Mouse (Mus musculus): ENCODE measurements around the gene Apobec4. TPM values are rescaled to one million over a fixed set of nuclear protein-coding genes. Genes with fewer than 3 reads are reported as not detected.
A peak's percentile ranks its signal among the peaks of the same experiment; 100 is the strongest.

The Apobec4 gene
- polyA plus RNA-seq, 1 experiment, result not detected

- 7% methylated on average over 9 of the region's 9 CpGs for WGBS
- H3K4me1 ChIP-seq (ENCODE audit: control insufficient read depth, insufficient read depth, low read length), result peaks cover 3% of the 10 kb centered on the region; the same call in 1 of the 2 replicates
- H3K27ac ChIP-seq (ENCODE audit: control insufficient read depth, insufficient read depth, low read depth, low read length, poor library complexity), result peak overlapping the region; percentile 72
- H3K4me3 ChIP-seq (replicated peaks; ENCODE audit: control insufficient read depth, low read depth, low read length), result no peak overlapping the region
- TF ChIP-seq CTCF (IDR thresholded peaks at IDR 0.05; ENCODE audit: control insufficient read depth, insufficient read depth, low read length) (no peak), POLR2A (IDR thresholded peaks at IDR 0.05; ENCODE audit: borderline replicate concordance, control insufficient read depth, low read depth, low read length) (no peak)
Measured at GRCm38 (mm10) chr1:152798125-152798524, 47.8 kb downstream of the Apobec4 start.

DNA sequence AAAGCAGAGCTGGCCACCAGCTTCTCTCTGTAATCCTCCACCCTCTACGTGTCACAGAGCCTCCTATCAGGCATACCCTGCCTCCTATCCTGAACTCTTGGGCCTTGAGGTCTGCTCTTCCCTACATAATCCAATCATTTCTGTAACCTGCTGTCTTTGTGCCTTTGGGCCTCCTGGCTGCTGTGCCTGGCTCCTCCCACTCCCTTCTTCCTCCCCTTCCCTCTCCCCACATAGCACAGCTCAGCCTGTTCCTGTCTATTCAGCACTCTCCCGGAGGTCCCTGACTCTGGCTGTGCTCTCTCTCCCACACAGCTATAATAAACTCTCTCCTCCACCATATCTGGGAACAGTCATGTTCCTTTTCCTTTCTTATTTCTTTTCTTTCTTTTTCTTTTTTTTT is 49.5 kb downstream of the Apobec4 start, which contains the start of gene Ncf2:
Ncf2 (plus strand) TSS at position 298 of the 400 bp plus-strand sequence.
- Histone ChIP-seq H3K4me3 (replicated peaks; ENCODE audit: control insufficient read depth, low read depth, low read length) (no peak within 1 kb of the TSS), H3K27ac (ENCODE audit: control insufficient read depth, insufficient read depth, low read depth, low read length, poor library complexity) (no peak within 1 kb of the TSS), H3K4me1 (ENCODE audit: control insufficient read depth, insufficient read depth, low read length) (peaks cover 5% of the 10 kb centered on the region; the same call in 1 of the 2 replicates)
- 35% methylated on average over 2 of the region's 2 CpGs for WGBS
- TF ChIP-seq POLR2A (IDR thresholded peaks at IDR 0.05; ENCODE audit: borderline replicate concordance, control insufficient read depth, low read depth, low read length) (no peak), CTCF (IDR thresholded peaks at IDR 0.05; ENCODE audit: control insufficient read depth, insufficient read depth, low read length) (no peak)

DNA sequence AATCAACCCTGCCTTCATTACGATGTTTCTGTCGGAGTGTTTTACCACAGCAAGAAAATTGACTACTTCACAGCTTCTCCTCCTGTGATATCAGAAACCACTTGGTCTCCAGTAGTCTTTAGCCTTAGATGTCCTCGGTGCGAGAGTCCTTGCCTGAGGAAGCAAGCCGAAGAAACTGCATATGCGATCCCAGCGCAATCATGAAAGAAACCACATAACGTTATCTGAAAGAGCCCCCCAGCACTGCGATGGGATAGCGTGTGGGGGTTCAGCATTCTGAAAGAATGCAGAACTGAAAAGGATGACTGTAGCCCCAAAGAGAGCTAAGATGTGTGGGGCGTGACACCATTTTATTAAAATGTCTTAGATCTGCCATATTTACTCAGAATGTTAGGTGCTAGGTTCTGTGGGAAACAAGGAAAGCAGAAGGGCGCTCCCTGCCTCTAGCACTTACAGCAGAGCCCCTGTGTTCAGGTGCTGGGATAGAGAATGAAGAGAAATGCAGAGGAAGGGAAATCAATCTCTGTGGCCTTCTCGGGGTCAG is 50.4 kb downstream of the Apobec4 start:
- TF ChIP-seq POLR2A (IDR thresholded peaks at IDR 0.05; ENCODE audit: borderline replicate concordance, control insufficient read depth, low read depth, low read length) (no peak), CTCF (IDR thresholded peaks at IDR 0.05; ENCODE audit: control insufficient read depth, insufficient read depth, low read length) (no peak)
- H3K27ac ChIP-seq (ENCODE audit: control insufficient read depth, insufficient read depth, low read depth, low read length, poor library complexity), result no peak overlapping the region
- 80% methylated on average over 13 of the region's 13 CpGs for WGBS
- no peak overlapping the region for H3K4me3 ChIP-seq (replicated peaks; ENCODE audit: control insufficient read depth, low read depth, low read length)
- H3K4me1 ChIP-seq (ENCODE audit: control insufficient read depth, insufficient read depth, low read length), result peaks cover 5% of the 10 kb centered on the region; the same call in 1 of the 2 replicates

DNA sequence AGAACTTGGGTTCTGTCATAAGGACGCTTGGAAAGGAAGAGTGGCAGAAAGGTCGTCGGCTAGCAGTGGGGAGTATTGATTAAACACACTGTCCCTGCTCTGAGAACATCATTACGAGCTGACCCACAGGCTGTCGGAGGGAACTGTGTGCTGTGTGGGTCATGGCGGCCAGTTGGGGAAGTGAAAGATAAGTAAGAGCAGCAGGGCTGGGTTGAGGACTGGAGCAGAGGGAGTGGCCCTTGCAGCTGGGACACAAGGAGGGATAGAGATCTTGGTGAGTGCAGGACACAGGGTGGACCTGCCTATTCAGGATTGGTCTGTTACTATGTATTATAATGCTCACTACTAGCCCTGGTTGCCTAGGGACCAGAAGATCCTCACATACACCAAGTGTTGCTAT is 54.6 kb downstream of the Apobec4 start:
- TF ChIP-seq POLR2A (IDR thresholded peaks at IDR 0.05; ENCODE audit: borderline replicate concordance, control insufficient read depth, low read depth, low read length) (no peak), CTCF (IDR thresholded peaks at IDR 0.05; ENCODE audit: control insufficient read depth, insufficient read depth, low read length) (no peak)
- Histone ChIP-seq H3K27ac (ENCODE audit: control insufficient read depth, insufficient read depth, low read depth, low read length, poor library complexity) (peak overlapping the region; percentile 54; the same call in 1 of the 2 replicates), H3K4me1 (ENCODE audit: control insufficient read depth, insufficient read depth, low read length) (peaks cover 3% of the 10 kb centered on the region; the same call in 1 of the 2 replicates), H3K4me3 (replicated peaks; ENCODE audit: control insufficient read depth, low read depth, low read length) (no peak overlapping the region)
- WGBS, result 65% methylated on average over 6 of the region's 6 CpGs

Other genes with a start within 250 kb of the Apobec4 start
- 8.6 and 9.2 TPM in 2 replicates for gene Rgl1, start 15.8 kb downstream of the Apobec4 start, polyA plus RNA-seq (2011; ENCODE audit: insufficient read depth, insufficient read length, low replicate concordance, missing spikeins)
- gene Arpc5, start 16.0 kb downstream of the Apobec4 start, polyA plus RNA-seq (2011; ENCODE audit: insufficient read depth, insufficient read length, low replicate concordance, missing spikeins), result 143 and 180 TPM in 2 replicates
- 43.0 and 112 TPM in 2 replicates for gene Ncf2, start 49.6 kb downstream of the Apobec4 start, polyA plus RNA-seq (2011; ENCODE audit: insufficient read depth, insufficient read length, low replicate concordance, missing spikeins)
- 26.8 and 41.0 TPM in 2 replicates for gene Smg7, start 152.1 kb downstream of the Apobec4 start, polyA plus RNA-seq (2011; ENCODE audit: insufficient read depth, insufficient read length, low replicate concordance, missing spikeins)
- gene Nmnat2, start 204.4 kb downstream of the Apobec4 start, polyA plus RNA-seq (2011; ENCODE audit: insufficient read depth, insufficient read length, low replicate concordance, missing spikeins), result 7.5 TPM in 1 of 2 replicates, not detected in the other